ENCODE assay signal across 14 mouse cellular contexts in genomic region chr19:20409541-20410528, GRCm38 (mm10). TPM values are rescaled to one million over a fixed set of nuclear protein-coding genes. Genes with fewer than 3 reads are reported as not detected.
DNase-seq lines count a peak whose midpoint lies in the region; ATAC-seq and TF ChIP-seq lines count a peak whose summit lies in the region.
"Had no signal": no experiment of that assay in that cellular context is flagged by ENCODE, and none has a peak within 500 bp of the region (broad histone marks: within the 10 kb centered on the region; RNA-seq: fewer than 3 reads in every experiment).

No protein-coding gene starts in this region.

- DNase-seq in liver, postnatal 0 days, result no peak
- DNase-seq in 416B (ENCODE audit: low read depth), result peak; percentile 90
- DNase-seq in MEL (ENCODE audit: low read depth, low spot score), result peak; percentile 12
- DNase-seq in adrenal gland, postnatal 14 days, result no peak
- DNase-seq in embryo, embryonic 11 days, result no peak
- DNase-seq: adrenal gland, postnatal 10 days; cerebellum, adult 11-12 months; gastrocnemius, postnatal 25 days; liver; right cerebral cortex, adult 18-20 months had no signal

- no peak overlapping the region for H3K4me3 ChIP-seq in liver, postnatal 0 days (ENCODE audit: low read depth, low read length)
- no peak overlapping the region for H3K4me3 ChIP-seq in liver, embryonic 12.5 days
- H3K4me3 ChIP-seq in MEL (ENCODE audit: control insufficient read depth in 1 of 2, insufficient read depth in 1 of 2, low read depth in 2 of 2, low read length in 2 of 2), result no peak overlapping the region
- no peak overlapping the region for H3K4me3 ChIP-seq in midbrain, embryonic 16.5 days (ENCODE audit: low read depth, low read length)
- H3K4me3 ChIP-seq: midbrain, embryonic 13.5 days had no signal

- WGBS in liver, postnatal 0 days (ENCODE audit: insufficient replicate concordance), result 39% methylated on average over 9 of the region's 9 CpGs
- 41% methylated on average over 9 of the region's 9 CpGs for WGBS in liver, embryonic 12.5 days (ENCODE audit: insufficient replicate concordance)
- 81% methylated on average over 9 of the region's 9 CpGs for WGBS in midbrain, embryonic 16.5 days

- H3K9ac ChIP-seq in liver, postnatal 0 days (replicated peaks), result no peak overlapping the region
- H3K9ac ChIP-seq in liver, embryonic 12.5 days, result no peak overlapping the region
- H3K9ac ChIP-seq in MEL (ENCODE audit: control insufficient read depth, low read depth, low read length, poor library complexity, severe bottlenecking), result no peak overlapping the region
- no peak overlapping the region for H3K9ac ChIP-seq in midbrain, embryonic 16.5 days (ENCODE audit: low read depth, low read length)
- H3K9ac ChIP-seq: midbrain, embryonic 13.5 days had no signal

- H3K9me3 ChIP-seq in liver, postnatal 0 days (ENCODE audit: low read length), result no peaks in the 10 kb centered on the region
- no peaks in the 10 kb centered on the region for H3K9me3 ChIP-seq in liver, embryonic 12.5 days (replicated peaks)
- no peaks in the 10 kb centered on the region for H3K9me3 ChIP-seq in MEL (replicated peaks; ENCODE audit: insufficient read depth, low read length)
- H3K9me3 ChIP-seq in midbrain, embryonic 16.5 days (replicated peaks; ENCODE audit: control insufficient read depth, low read length, poor library complexity, severe bottlenecking), result no peaks in the 10 kb centered on the region
- H3K9me3 ChIP-seq: midbrain, embryonic 13.5 days had no signal

- no peaks in the 10 kb centered on the region; the same call in 1 of the 2 replicates for H3K4me1 ChIP-seq in liver, postnatal 0 days (ENCODE audit: insufficient read depth)
- no peaks in the 10 kb centered on the region for H3K4me1 ChIP-seq in liver, embryonic 12.5 days
- H3K4me1 ChIP-seq in MEL (ENCODE audit: control insufficient read depth in 1 of 2, insufficient read depth in 2 of 2, low read length in 2 of 2), result peaks cover 0 to 2% of the 10 kb centered on the region in 2 experiments; a peak in 1 of 4 replicates
- H3K4me1 ChIP-seq in midbrain, embryonic 16.5 days (ENCODE audit: control insufficient read depth, insufficient read depth, low read length), result no peaks in the 10 kb centered on the region
- H3K4me1 ChIP-seq: midbrain, embryonic 13.5 days had no signal

- no peaks in the 10 kb centered on the region for H3K27me3 ChIP-seq in liver, postnatal 0 days (ENCODE audit: insufficient read depth, low read length)
- H3K27me3 ChIP-seq in liver, embryonic 12.5 days (replicated peaks), result no peaks in the 10 kb centered on the region
- no peaks in the 10 kb centered on the region for H3K27me3 ChIP-seq in MEL (ENCODE audit: control insufficient read depth in 1 of 2, insufficient read depth in 2 of 2, low read length in 2 of 2)
- no peaks in the 10 kb centered on the region for H3K27me3 ChIP-seq in midbrain, embryonic 16.5 days (ENCODE audit: control insufficient read depth, insufficient read depth, low read depth, low read length)
- H3K27me3 ChIP-seq: midbrain, embryonic 13.5 days had no signal

- H3K79me2 ChIP-seq in MEL (ENCODE audit: control insufficient read depth, insufficient read depth, low read length, poor library complexity), result no peaks in the 10 kb centered on the region

- no peaks in the 10 kb centered on the region for H3K36me3 ChIP-seq in liver, postnatal 0 days (replicated peaks; ENCODE audit: insufficient read depth, low read length)
- H3K36me3 ChIP-seq in liver, embryonic 12.5 days, result no peaks in the 10 kb centered on the region
- no peaks in the 10 kb centered on the region for H3K36me3 ChIP-seq in MEL (ENCODE audit: control insufficient read depth in 1 of 2, insufficient read depth in 2 of 2, low read length in 2 of 2)
- H3K36me3 ChIP-seq in midbrain, embryonic 16.5 days (ENCODE audit: control insufficient read depth, insufficient read depth, low read length), result no peaks in the 10 kb centered on the region
- H3K36me3 ChIP-seq: midbrain, embryonic 13.5 days had no signal

- ATAC-seq in liver, postnatal 0 days, result peak; percentile 51
- no peak for ATAC-seq in liver, embryonic 12.5 days
- peak; percentile 60 for ATAC-seq in inflammation-experienced regulatory T-cells, adult 6 months
- no peak for ATAC-seq in midbrain, embryonic 16.5 days
- ATAC-seq: midbrain, embryonic 13.5 days had no signal

- H3K27ac ChIP-seq in liver, postnatal 0 days (ENCODE audit: low read depth), result 0 out of 2 replicates have a peak overlapping the region, but pooled peaks have one; percentile 44
- no peak overlapping the region for H3K27ac ChIP-seq in liver, embryonic 12.5 days
- no peak overlapping the region for H3K27ac ChIP-seq in MEL (ENCODE audit: control insufficient read depth, low read depth, low read length)
- no peak overlapping the region for H3K27ac ChIP-seq in midbrain, embryonic 16.5 days (ENCODE audit: low read length)
- H3K27ac ChIP-seq: midbrain, embryonic 13.5 days had no signal

- no peak for TF ChIP-seq POLR2A in MEL (IDR thresholded peaks at IDR 0.05; ENCODE audit: control insufficient read depth in 1 of 2, insufficient read depth in 1 of 2, low read depth in 1 of 2, low read length in 2 of 2, poor library complexity in 1 of 2)

- no peak for TF ChIP-seq RAD21 in MEL (IDR thresholded peaks at IDR 0.05; ENCODE audit: low read depth, low read length)

- H3K4me2 ChIP-seq in liver, postnatal 0 days (ENCODE audit: low read depth, low read length), result no peak overlapping the region
- no peak overlapping the region for H3K4me2 ChIP-seq in liver, embryonic 12.5 days
- H3K4me2 ChIP-seq in midbrain, embryonic 16.5 days (ENCODE audit: low read length), result no peak overlapping the region
- H3K4me2 ChIP-seq: midbrain, embryonic 13.5 days had no signal

- TF ChIP-seq EP300 in liver, postnatal 0 days (IDR thresholded peaks at IDR 0.05; ENCODE audit: low read depth), result no peak
- no peak for TF ChIP-seq EP300 in MEL (IDR thresholded peaks at IDR 0.05; ENCODE audit: low read depth in 1 of 2, low read length in 2 of 2)

- TF ChIP-seq CTCF in liver, postnatal 0 days (IDR thresholded peaks at IDR 0.05; ENCODE audit: low read depth), result no peak
- TF ChIP-seq CTCF in MEL (IDR thresholded peaks at IDR 0.05 in 2 of 3, conservative IDR thresholded peaks at IDR 0.05 in 1 of 3; ENCODE audit: control insufficient read depth in 1 of 3, insufficient read depth in 1 of 3, low read depth in 2 of 3, low read length in 3 of 3, poor library complexity in 1 of 3, severe bottlenecking in 1 of 3), result no peak

TF ChIP-seq in MEL, 35 proteins besides CTCF, POLR2A, EP300 and RAD21:
- TF ChIP-seq ELF1 (IDR thresholded peaks at IDR 0.05; ENCODE audit: low read depth, low read length), result no peak
- TF ChIP-seq MAX (IDR thresholded peaks at IDR 0.05; ENCODE audit: low read length), result no peak
- no peak for TF ChIP-seq HCFC1 (IDR thresholded peaks at IDR 0.05; ENCODE audit: low read depth, low read length)
- no peak for TF ChIP-seq USF1 (IDR thresholded peaks at IDR 0.05; ENCODE audit: low read depth, low read length)
- TF ChIP-seq NELFE (IDR thresholded peaks at IDR 0.05; ENCODE audit: low read depth, low read length), result no peak
- no peak for TF ChIP-seq TAL1 (IDR thresholded peaks at IDR 0.05; ENCODE audit: low read length)
- TF ChIP-seq ZMIZ1 (IDR thresholded peaks at IDR 0.05; ENCODE audit: low read depth, low read length), result no peak
- no peak for TF ChIP-seq GABPA (IDR thresholded peaks at IDR 0.05; ENCODE audit: low read depth, low read length)
- TF ChIP-seq ZNF384 (IDR thresholded peaks at IDR 0.05; ENCODE audit: low read depth, low read length), result no peak
- no peak for TF ChIP-seq CHD1 (IDR thresholded peaks at IDR 0.05; ENCODE audit: low read depth, low read length)
- no peak for TF ChIP-seq SMC3 (IDR thresholded peaks at IDR 0.05; ENCODE audit: low read depth, low read length)
- TF ChIP-seq ZC3H11A (IDR thresholded peaks at IDR 0.05; ENCODE audit: low read depth, low read length), result no peak
- TF ChIP-seq MXI1 (IDR thresholded peaks at IDR 0.05; ENCODE audit: low read depth, low read length), result no peak
- TF ChIP-seq CHD2 (IDR thresholded peaks at IDR 0.05; ENCODE audit: low read length), result no peak
- no peak for TF ChIP-seq ETS1 (IDR thresholded peaks at IDR 0.05; ENCODE audit: low read depth, low read length)
- TF ChIP-seq POLR2AphosphoS5 (IDR thresholded peaks at IDR 0.05; ENCODE audit: borderline replicate concordance, low read depth, low read length), result no peak
- TF ChIP-seq TCF12 (IDR thresholded peaks at IDR 0.05; ENCODE audit: low read depth, low read length), result no peak

RNA-seq across cellular contexts. Expression of gene Anxa1, which starts 19.1 kb away (rescaled TPM):
- polyA plus RNA-seq in liver, postnatal 0 days (2015; fragmentation: Nextera tagmentation; extraction: Ambion mirVana), result 152 and 153 TPM in 2 replicates
- polyA plus RNA-seq in liver, embryonic 12.5 days (2016; fragmentation: Nextera tagmentation; extraction: Ambion mirVana), result 15.1 and 19.1 TPM in 2 replicates
- not detected in 2 replicates for total RNA-seq in MEL (2012; rRNA removed)
- polyA plus RNA-seq in MEL (2012; ENCODE audit: insufficient read depth in 1 of 2, insufficient read length in 2 of 2, low read depth in 1 of 2, low replicate concordance in 2 of 2, missing spikeins in 1 of 2), result not detected
- 10 to 100 TPM in 1 of 3 experiments, 1 to 10 TPM in 2; 6.1 to 16.1 (median 6.9) TPM for polyA plus RNA-seq in inflammation-experienced regulatory T-cells, adult 6 months (2017; shearing (Covaris generic))
- 7.5 and 9.0 TPM in 2 replicates for polyA plus RNA-seq in midbrain, embryonic 16.5 days (2015; fragmentation: Nextera tagmentation; extraction: Ambion mirVana)
- total RNA-seq in adrenal gland, postnatal 14 days (2021), result 20.9 and 22.8 TPM in 2 replicates

Comparison
In these comparisons a context has a peak if more than half of its experiments do, and no peak if none do; other contexts are left out.
1. ATAC-seq: peak in liver, postnatal 0 days (single experiment) and inflammation-experienced regulatory T-cells, adult 6 months (single experiment); none in liver, embryonic 12.5 days (single experiment) and midbrain, embryonic 16.5 days (single experiment).
2. DNase-seq: peak in 416B (single experiment) and MEL (single experiment); none in liver, postnatal 0 days (single experiment), adrenal gland, postnatal 14 days (single experiment) and embryo, embryonic 11 days (single experiment).